Mouse (Mus musculus) forebrain, embryonic 13.5 days (tissue): Measurements from ENCODE around the gene BC037034. TPM values are rescaled to one million over a fixed set of nuclear protein-coding genes. Genes with fewer than 3 reads are reported as not detected.
"Not testable (repeated sequence)": the region's sequence is repeated elsewhere in the genome, so short reads cannot be mapped to it uniquely, and the experiment has no call there.

Source experiments
- ATAC-seq: fragments of 200-750 bp; cut with Nextera tagmentation; 2 replicates; pipeline ENCODE4 v1.8.0; 2017
- H3K27ac ChIP-seq: fragments of 300-500 bp; sonication (generic); 2 replicates; pipeline ENCODE4 v1.5.1; 2015; ENCODE audit warnings: inconsistent platforms, mild to moderate bottlenecking, moderate library complexity
- H3K27me3 ChIP-seq: fragments of 300-500 bp; sonication (generic); 2 replicates; pipeline ENCODE4 v1.6.1; 2015; ENCODE audit warnings: mild to moderate bottlenecking, inconsistent platforms
- H3K36me3 ChIP-seq: fragments of 300-500 bp; sonication (generic); 2 replicates; pipeline ENCODE4 v1.6.1; 2015; ENCODE audit warnings: mild to moderate bottlenecking, inconsistent platforms; ENCODE audit not compliant: poor library complexity, severe bottlenecking
- H3K4me1 ChIP-seq: fragments of 300-500 bp; sonication (generic); 2 replicates; pipeline ENCODE4 v1.6.1; 2015; ENCODE audit warnings: inconsistent platforms
- H3K4me2 ChIP-seq: fragments of 300-500 bp; sonication (generic); 2 replicates; pipeline ENCODE4 v1.6.1; 2015; ENCODE audit warnings: inconsistent platforms, mild to moderate bottlenecking, moderate library complexity
- H3K4me3 ChIP-seq: fragments of 300-500 bp; sonication (generic); 2 replicates; pipeline ENCODE4 v1.5.1; 2015; ENCODE audit warnings: mild to moderate bottlenecking, inconsistent platforms
- H3K9ac ChIP-seq: fragments of 300-500 bp; sonication (generic); 2 replicates; pipeline ENCODE4 v1.6.1; 2015; ENCODE audit warnings: mild to moderate bottlenecking, inconsistent platforms
- H3K9me3 ChIP-seq: fragments of 300-500 bp; sonication (generic); replicated peaks from 2 replicates; pipeline ENCODE4 v1.6.1; 2016; ENCODE audit warnings: inconsistent platforms
- WGBS: fragments of 180-500 bp; shearing (Covaris S2); methylation state at CpG from one replicate; pipeline ENCODE4 v1.1.7; 2015; 5-methylcytosine and 5-hydroxymethylcytosine counted together
- polyA plus RNA-seq: library from polyadenylated mRNA; unstranded; fragments of >200 nt; fragmentation: Nextera tagmentation; extraction: Ambion mirVana; gene quantifications from 2 replicates; pipeline ENCODE4 v1.2.1, GENCODE M21; 2015

The BC037034 gene
- polyA plus RNA-seq, 1 experiment from 2014 or later: 10.0 TPM

DNA sequence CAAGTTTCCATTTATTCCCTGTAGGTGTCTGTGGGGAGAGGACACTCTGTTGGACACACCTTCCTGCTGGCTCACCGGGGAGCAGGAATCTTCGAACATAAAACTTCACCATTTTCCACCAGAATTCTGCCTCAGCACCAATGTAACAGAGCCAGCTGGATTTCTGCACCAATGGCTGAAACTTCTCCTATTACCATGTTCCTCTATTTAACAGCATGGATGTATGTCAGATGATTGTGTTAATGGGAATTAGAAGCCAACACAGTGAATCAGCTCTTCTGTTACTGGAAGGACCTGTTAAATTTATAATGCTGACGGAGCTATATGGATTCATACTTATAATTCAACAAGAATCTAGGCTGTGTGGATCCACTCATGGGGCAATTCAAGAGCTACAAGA, 34.3 kb downstream of the BC037034 start:
- Histone ChIP-seq H3K4me2 (no peak overlapping the region), H3K9ac (no peak overlapping the region), H3K27me3 (no peaks in the 10 kb centered on the region), H3K4me3 (no peak overlapping the region), H3K36me3 (no peaks in the 10 kb centered on the region), H3K4me1 (no peaks in the 10 kb centered on the region), H3K9me3 (no peaks in the 10 kb centered on the region), H3K27ac (no peak overlapping the region)
- no peak for ATAC-seq
- WGBS: 90% methylated on average over 3 of the region's 3 CpGs

DNA sequence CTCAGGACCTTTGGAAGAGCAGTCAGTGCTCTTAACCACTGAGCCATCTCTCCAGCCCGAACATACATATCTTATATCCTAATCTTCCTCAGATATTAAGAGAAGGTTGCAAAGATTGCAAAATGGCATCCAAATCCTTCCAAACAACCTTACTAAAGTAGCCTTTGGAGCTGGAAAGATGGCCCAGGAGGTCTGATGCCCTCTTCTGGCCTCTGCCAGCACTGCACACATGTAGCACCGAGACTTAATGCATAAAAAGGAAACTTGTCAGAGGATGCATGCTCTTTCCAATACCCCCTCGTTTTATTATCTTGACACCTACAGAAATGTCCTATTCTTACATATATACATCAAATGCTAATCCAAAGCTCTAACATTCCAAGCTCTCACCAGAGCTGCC, 35.8 kb downstream of the BC037034 start:
- Histone ChIP-seq H3K36me3 (no peaks in the 10 kb centered on the region), H3K9ac (no peak overlapping the region), H3K4me2 (no peak overlapping the region), H3K4me3 (no peak overlapping the region), H3K27ac (no peak overlapping the region), H3K4me1 (no peaks in the 10 kb centered on the region), H3K9me3 (no peaks in the 10 kb centered on the region), H3K27me3 (no peaks in the 10 kb centered on the region)
- no peak for ATAC-seq
- WGBS: 66% methylated on average over 3 of the region's 3 CpGs

DNA sequence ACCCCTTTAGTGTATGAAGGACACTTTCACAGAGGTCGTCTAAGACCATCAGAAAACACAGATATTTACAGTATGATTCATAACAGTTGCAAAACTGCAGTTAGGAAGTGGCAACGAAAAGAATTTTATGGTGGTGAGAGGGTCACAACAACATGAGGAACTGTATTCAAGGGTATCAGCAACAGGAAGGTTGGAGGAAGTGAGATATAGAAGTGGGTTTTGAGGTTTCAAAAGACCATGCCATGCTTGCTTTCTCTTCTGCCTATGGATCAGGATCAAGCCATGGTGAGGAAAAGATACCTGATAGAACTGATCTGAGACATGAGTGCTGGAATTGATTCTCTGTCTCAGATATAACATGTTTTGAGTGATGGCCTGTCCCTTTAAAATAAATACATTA, 36.5 kb downstream of the BC037034 start:
- no peaks in the 10 kb centered on the region for H3K27me3 ChIP-seq
- no peak overlapping the region for H3K4me2 ChIP-seq
- H3K4me1 ChIP-seq: no peaks in the 10 kb centered on the region
- no peak for ATAC-seq
- H3K9ac ChIP-seq: no peak overlapping the region
- H3K27ac ChIP-seq: no peak overlapping the region
- no peak overlapping the region for H3K4me3 ChIP-seq
- H3K9me3 ChIP-seq: no peaks in the 10 kb centered on the region
- WGBS: 74% methylated on average over 2 of the region's 2 CpGs
- H3K36me3 ChIP-seq: no peaks in the 10 kb centered on the region

DNA sequence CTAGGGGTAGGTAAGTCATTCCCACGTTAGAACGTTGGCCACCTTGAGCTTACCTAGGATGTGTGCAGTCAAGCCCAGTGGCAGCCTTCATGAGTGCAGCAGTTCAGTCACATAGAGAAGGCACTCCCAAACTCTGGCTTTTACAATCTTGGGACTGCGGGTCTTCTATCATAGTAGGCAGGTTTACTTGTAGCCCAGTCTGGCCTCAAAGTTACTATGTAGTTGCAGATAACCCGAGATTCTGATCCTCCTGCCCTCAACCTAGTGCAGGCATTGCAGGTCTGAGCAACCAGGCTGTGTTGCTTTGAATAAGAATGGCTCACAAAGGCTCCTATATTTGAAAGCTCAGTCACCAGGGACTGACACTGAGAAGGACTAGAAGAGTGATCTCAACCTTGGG, 37.3 kb downstream of the BC037034 start:
- no peaks in the 10 kb centered on the region for H3K9me3 ChIP-seq
- no peaks in the 10 kb centered on the region for H3K36me3 ChIP-seq
- H3K27me3 ChIP-seq: no peaks in the 10 kb centered on the region
- no peak overlapping the region for H3K9ac ChIP-seq
- ATAC-seq: no peak
- no peak overlapping the region for H3K27ac ChIP-seq
- H3K4me3 ChIP-seq: no peak overlapping the region
- H3K4me2 ChIP-seq: no peak overlapping the region
- WGBS: 77% methylated on average over 4 of the region's 4 CpGs
- H3K4me1 ChIP-seq: no peaks in the 10 kb centered on the region

DNA sequence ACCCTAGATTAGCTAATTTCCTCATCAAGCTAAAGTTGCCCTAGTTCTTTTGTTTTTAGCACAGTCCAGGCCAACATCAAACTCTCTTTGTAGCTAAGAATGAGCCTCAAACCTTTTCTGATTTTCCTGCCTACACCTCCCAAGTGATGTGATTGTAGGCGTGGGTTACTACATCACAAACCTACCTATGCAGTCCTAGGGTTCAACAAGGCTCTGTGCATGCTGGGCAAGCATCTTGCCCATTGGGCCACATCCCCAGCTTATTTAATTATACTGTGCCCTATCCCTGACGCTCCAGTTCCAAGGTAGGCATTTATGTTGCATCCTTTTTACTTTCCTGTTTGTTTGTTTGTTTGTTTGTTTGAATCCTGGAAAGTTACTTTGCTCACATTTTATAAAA, 38.1 kb downstream of the BC037034 start, which contains the start of gene Nxpe5:
Nxpe5 (plus strand) TSS at position 199 of the 400 bp plus-strand sequence.
- no peaks in the 10 kb centered on the region for H3K4me1 ChIP-seq
- no peak for ATAC-seq
- H3K9ac ChIP-seq: no peak within 1 kb of the TSS
- no peaks in the 10 kb centered on the region for H3K27me3 ChIP-seq
- H3K4me2 ChIP-seq: no peak within 1 kb of the TSS
- 63% methylated on average over 2 of the region's 2 CpGs for WGBS
- H3K4me3 ChIP-seq: no peak within 1 kb of the TSS
- no peaks in the 10 kb centered on the region for H3K36me3 ChIP-seq
- no peaks in the 10 kb centered on the region for H3K9me3 ChIP-seq
- no peak within 1 kb of the TSS for H3K27ac ChIP-seq

DNA sequence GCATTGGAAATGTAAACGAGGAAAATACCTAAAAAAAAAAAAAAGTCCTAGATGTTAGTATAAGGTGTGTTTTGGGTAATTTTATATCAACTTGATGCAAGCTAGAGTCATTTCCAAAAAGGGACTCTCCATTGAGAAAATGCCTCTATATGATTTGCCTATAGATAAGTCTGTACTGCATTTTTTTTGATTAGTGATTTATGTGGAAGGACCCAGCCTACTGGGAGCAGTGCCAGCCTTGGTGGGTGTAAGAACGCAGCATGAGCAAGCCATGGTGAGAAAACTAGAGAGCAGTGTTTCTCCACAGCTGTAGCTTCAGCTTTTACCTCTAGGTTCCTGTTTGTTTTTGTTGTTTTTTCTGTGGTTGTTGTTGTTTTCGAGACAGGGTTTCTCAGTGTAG, 40.5 kb downstream of the BC037034 start:
- no peaks in the 10 kb centered on the region for H3K4me1 ChIP-seq
- H3K9ac ChIP-seq: no peak overlapping the region
- H3K27me3 ChIP-seq: no peaks in the 10 kb centered on the region
- no peaks in the 10 kb centered on the region for H3K36me3 ChIP-seq
- no peak overlapping the region for H3K27ac ChIP-seq
- no peak overlapping the region for H3K4me3 ChIP-seq
- no peaks in the 10 kb centered on the region for H3K9me3 ChIP-seq
- 63% methylated on average over 3 of the region's 3 CpGs for WGBS
- H3K4me2 ChIP-seq: no peak overlapping the region
- ATAC-seq: no peak

DNA sequence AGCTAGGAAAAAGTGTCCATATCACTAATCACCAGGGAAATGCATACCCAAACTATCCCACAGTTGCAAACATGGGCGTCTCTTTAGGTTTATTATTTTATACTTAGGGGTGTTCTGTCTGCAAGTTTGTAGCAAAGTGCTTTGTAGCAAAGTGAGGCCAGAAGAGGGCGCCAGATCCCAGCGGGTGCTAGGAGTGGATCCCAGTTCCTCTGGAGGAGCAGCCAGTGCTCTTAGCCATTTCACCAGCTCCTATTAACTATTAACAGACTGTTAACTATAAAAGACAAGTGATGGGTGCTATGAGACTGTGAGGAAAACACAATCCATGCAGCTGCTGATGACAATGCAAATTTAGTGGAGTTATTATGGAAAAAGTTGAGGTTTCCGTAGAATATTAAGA, 41.7 kb downstream of the BC037034 start:
- no peak overlapping the region for H3K4me3 ChIP-seq
- WGBS: 24% methylated on average over 4 of the region's 4 CpGs
- H3K4me1 ChIP-seq: no peaks in the 10 kb centered on the region
- no peak overlapping the region for H3K4me2 ChIP-seq
- H3K36me3 ChIP-seq: no peaks in the 10 kb centered on the region
- no peak for ATAC-seq
- H3K9ac ChIP-seq: no peak overlapping the region
- H3K9me3 ChIP-seq: no peaks in the 10 kb centered on the region
- no peak overlapping the region for H3K27ac ChIP-seq
- no peaks in the 10 kb centered on the region for H3K27me3 ChIP-seq

DNA sequence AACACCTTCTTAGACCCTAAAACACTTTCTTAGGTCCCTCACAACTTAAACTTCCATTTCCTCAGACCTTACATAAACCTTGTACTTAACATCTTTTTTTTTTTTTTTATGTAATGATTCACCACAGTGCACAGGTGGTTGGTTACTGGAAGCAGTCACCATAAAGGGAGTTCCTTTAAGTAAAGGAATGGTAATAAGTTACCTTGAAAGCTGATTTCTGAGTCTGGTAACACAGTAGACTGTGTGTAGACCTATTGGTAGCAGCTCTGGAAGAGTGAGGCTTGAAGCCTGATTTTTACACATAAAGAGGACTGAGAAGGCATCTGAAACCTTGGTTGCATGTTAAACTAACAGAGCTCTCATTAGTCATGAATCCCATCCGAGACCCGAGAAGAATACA, 44.0 kb downstream of the BC037034 start:
- no peaks in the 10 kb centered on the region for H3K27me3 ChIP-seq
- 80% methylated on average over 2 of the region's 2 CpGs for WGBS
- H3K36me3 ChIP-seq: no peaks in the 10 kb centered on the region
- no peak overlapping the region for H3K27ac ChIP-seq
- H3K4me1 ChIP-seq: no peaks in the 10 kb centered on the region
- H3K9me3 ChIP-seq: peaks cover 22% of the 10 kb centered on the region
- no peak overlapping the region for H3K9ac ChIP-seq
- H3K4me2 ChIP-seq: no peak overlapping the region
- no peak overlapping the region for H3K4me3 ChIP-seq
- ATAC-seq: no peak

DNA sequence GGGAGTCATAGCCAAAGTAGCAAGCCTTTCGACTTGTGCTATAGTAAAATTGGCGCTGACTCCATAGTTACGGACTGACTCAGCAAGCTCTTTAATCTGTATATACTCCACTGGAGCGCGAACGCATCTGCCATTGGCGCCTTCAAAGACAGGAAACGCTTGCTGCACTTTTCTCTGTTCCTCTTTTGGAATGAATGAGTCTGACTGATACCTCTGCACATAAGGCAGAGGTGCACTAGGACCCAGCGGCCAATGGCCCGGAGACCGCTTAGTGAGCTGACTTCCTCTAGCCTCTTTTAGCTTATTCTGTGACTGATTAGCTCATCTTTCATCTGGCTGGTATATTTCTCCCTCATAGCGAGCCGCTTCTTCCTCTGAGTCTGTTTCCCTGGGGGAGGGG, 47.2 kb downstream of the BC037034 start:
- not testable (repeated sequence) for ATAC-seq
- WGBS: 96% methylated on average over 13 of the region's 13 CpGs

More for the DNA sequence above, 47.2 kb downstream of the BC037034 start:
- not testable (repeated sequence) for H3K36me3 ChIP-seq, H3K27me3 ChIP-seq, H3K27ac ChIP-seq, H3K9ac ChIP-seq, H3K4me2 ChIP-seq, H3K4me3 ChIP-seq, H3K4me1 ChIP-seq
- peaks cover 25% of the 10 kb centered on the region for H3K9me3 ChIP-seq

Other genes starting within 250 kb of the BC037034 start
- not detected in 2 replicates for gene Smok3a, start 242.8 kb downstream of the BC037034 start, polyA plus RNA-seq
- gene Smok3b, start 242.6 kb downstream of the BC037034 start, polyA plus RNA-seq: not detected in 2 replicates
- gene Smok3c, start 210.8 kb downstream of the BC037034 start, polyA plus RNA-seq: not detected in 2 replicates
- 24.7 and 27.5 TPM in 2 replicates for gene Zkscan1, start 178.9 kb downstream of the BC037034 start, polyA plus RNA-seq
- gene Zscan21, start 147.1 kb downstream of the BC037034 start, polyA plus RNA-seq: 111 and 123 TPM in 2 replicates
- 46.1 and 49.5 TPM in 2 replicates for gene Zfp113, start 108.3 kb downstream of the BC037034 start, polyA plus RNA-seq
- 308 and 315 TPM in 2 replicates for gene Cops6, start 103.0 kb downstream of the BC037034 start, polyA plus RNA-seq
- 29.2 and 29.7 TPM in 2 replicates for gene Ap4m1, start 92.0 kb downstream of the BC037034 start, polyA plus RNA-seq
- gene Mcm7, start 91.6 kb downstream of the BC037034 start, polyA plus RNA-seq: 258 and 276 TPM in 2 replicates
- gene Taf6, start 76.6 kb downstream of the BC037034 start, polyA plus RNA-seq: 115 and 121 TPM in 2 replicates
- gene Cnpy4, start 76.5 kb downstream of the BC037034 start, polyA plus RNA-seq: 48.1 and 48.2 TPM in 2 replicates
- gene Mblac1, start 69.7 kb downstream of the BC037034 start, polyA plus RNA-seq: 10.8 and 12.2 TPM in 2 replicates
- gene Nxpe5, start 38.1 kb downstream of the BC037034 start, polyA plus RNA-seq: not detected in 2 replicates
- gene Lamtor4, start 8.6 kb downstream of the BC037034 start, polyA plus RNA-seq: 67.4 TPM in 2 replicates
- 1.6 and 2.8 TPM in 2 replicates for gene Gal3st4, start 8.8 kb upstream of the BC037034 start, polyA plus RNA-seq
- 0.09 and 0.18 TPM in 2 replicates for gene Gm43720, start 15.9 kb upstream of the BC037034 start, polyA plus RNA-seq
- 137 and 160 TPM in 2 replicates for gene Gpc2, start 16.0 kb upstream of the BC037034 start, polyA plus RNA-seq
- 2.4 and 2.9 TPM in 2 replicates for gene Stag3, start 16.2 kb upstream of the BC037034 start, polyA plus RNA-seq
- not detected in 2 replicates for gene Pvrig, start 77.9 kb upstream of the BC037034 start, polyA plus RNA-seq
- gene Zfp157, start 177.4 kb upstream of the BC037034 start, polyA plus RNA-seq: 69.2 and 74.6 TPM in 2 replicates